Mouse (Mus musculus) neural tube, embryonic 15.5 days (tissue): ENCODE measurements around the gene Abca6. TPM values are rescaled to one million over a fixed set of nuclear protein-coding genes. Genes with fewer than 3 reads are reported as not detected.

ENCODE experiments used
- ATAC-seq: fragments of 200-750 bp; cut with Nextera tagmentation; 2 replicates; pipeline ENCODE4 v1.8.0; 2017; ENCODE audit warnings: mild to moderate bottlenecking, moderate TSS enrichment, moderate library complexity; ENCODE audit not compliant: low FRiP score
- H3K27ac ChIP-seq: fragments of 300-500 bp; sonication (generic); replicated peaks from 2 replicates; pipeline ENCODE4 v1.5.1; 2015; ENCODE audit warnings: mild to moderate bottlenecking, inconsistent platforms
- H3K27me3 ChIP-seq: fragments of 300-500 bp; sonication (generic); replicated peaks from 2 replicates; pipeline ENCODE4 v1.6.1; 2015; ENCODE audit warnings: inconsistent platforms
- H3K36me3 ChIP-seq: fragments of 300-500 bp; sonication (generic); 2 replicates; pipeline ENCODE4 v1.6.1; 2015; ENCODE audit warnings: inconsistent platforms
- H3K4me1 ChIP-seq: fragments of 300-500 bp; sonication (generic); 2 replicates; pipeline ENCODE4 v1.6.1; 2015; ENCODE audit warnings: inconsistent platforms
- H3K4me2 ChIP-seq: fragments of 300-500 bp; sonication (generic); 2 replicates; pipeline ENCODE4 v1.6.1; 2015; ENCODE audit warnings: inconsistent platforms, mild to moderate bottlenecking, moderate library complexity
- H3K4me3 ChIP-seq: fragments of 300-500 bp; sonication (generic); replicated peaks from 2 replicates; pipeline ENCODE4 v1.5.1; 2015; ENCODE audit warnings: mild to moderate bottlenecking, inconsistent platforms
- H3K9ac ChIP-seq: fragments of 300-500 bp; sonication (generic); replicated peaks from 2 replicates; pipeline ENCODE4 v1.6.1; 2015; ENCODE audit warnings: mild to moderate bottlenecking, inconsistent platforms
- H3K9me3 ChIP-seq: fragments of 300-500 bp; sonication (generic); replicated peaks from 2 replicates; pipeline ENCODE4 v1.6.1; 2016; ENCODE audit warnings: inconsistent platforms
- WGBS: fragments of 180-500 bp; shearing (Covaris S2); methylation state at CpG from one replicate; pipeline ENCODE4 v1.1.7; 2015; ENCODE audit warnings: mixed read lengths; 5-methylcytosine and 5-hydroxymethylcytosine counted together
- polyA plus RNA-seq: library from polyadenylated mRNA; unstranded; fragments of >200 nt; fragmentation: Nextera tagmentation; extraction: Ambion mirVana; gene quantifications from 2 replicates; pipeline ENCODE4 v1.2.1, GENCODE M21; 2015

Abca6 gene
- 0.22 and 0.47 TPM in 2 replicates for polyA plus RNA-seq

GRCm38 (mm10) chr11:110251534-110251933 is at the start of gene Abca6:
Gene Abca6 (minus strand): TSS chr11:110251776.
- no peak for ATAC-seq
- 28% methylated on average over 8 of the region's 8 CpGs for WGBS
- H3K4me3 ChIP-seq: peak within 1 kb of the TSS; percentile 22
- no peaks in the 10 kb centered on the region for H3K4me1 ChIP-seq
- no peak within 1 kb of the TSS for H3K9ac ChIP-seq
- H3K27me3 ChIP-seq: no peaks in the 10 kb centered on the region
- H3K36me3 ChIP-seq: no peaks in the 10 kb centered on the region
- H3K9me3 ChIP-seq: no peaks in the 10 kb centered on the region
- H3K4me2 ChIP-seq: peak within 1 kb of the TSS; percentile 50
- H3K27ac ChIP-seq: no peak within 1 kb of the TSS

- no peak for ATAC-seq
- Histone ChIP-seq H3K4me3 (no peak overlapping the region), H3K9ac (no peak overlapping the region), H3K27me3 (no peaks in the 10 kb centered on the region), H3K36me3 (peaks cover 24% of the 10 kb centered on the region), H3K27ac (no peak overlapping the region), H3K4me1 (no peaks in the 10 kb centered on the region), H3K4me2 (no peak overlapping the region), H3K9me3 (no peaks in the 10 kb centered on the region)
- 87% methylated on average over 13 of the region's 13 CpGs for WGBS
Measured at GRCm38 (mm10) chr11:110297917-110298533, 46.4 kb upstream of the Abca6 start.

GRCm38 (mm10) chr11:110290586-110290985 is 39.0 kb upstream of the Abca6 start:
- 83% methylated on average over 2 of the region's 2 CpGs for WGBS
- no peak for ATAC-seq
- Histone ChIP-seq H3K9ac (no peak overlapping the region), H3K4me2 (no peak overlapping the region), H3K36me3 (peaks cover 52% of the 10 kb centered on the region), H3K27me3 (no peaks in the 10 kb centered on the region), H3K4me3 (no peak overlapping the region), H3K4me1 (no peaks in the 10 kb centered on the region), H3K27ac (no peak overlapping the region), H3K9me3 (no peaks in the 10 kb centered on the region)

GRCm38 (mm10) chr11:110288423-110288822 is 36.8 kb upstream of the Abca6 start:
- Histone ChIP-seq H3K27me3 (no peaks in the 10 kb centered on the region), H3K4me1 (no peaks in the 10 kb centered on the region), H3K4me3 (no peak overlapping the region), H3K36me3 (peaks cover 44% of the 10 kb centered on the region), H3K9me3 (no peaks in the 10 kb centered on the region), H3K9ac (no peak overlapping the region), H3K4me2 (no peak overlapping the region), H3K27ac (no peak overlapping the region)
- no peak for ATAC-seq
- 82% methylated on average over 3 of the region's 3 CpGs for WGBS

- no peak overlapping the region for H3K4me3 ChIP-seq
- no peaks in the 10 kb centered on the region for H3K27me3 ChIP-seq
- ATAC-seq: no peak
- no peaks in the 10 kb centered on the region for H3K4me1 ChIP-seq
- peaks cover 45% of the 10 kb centered on the region for H3K36me3 ChIP-seq
- WGBS: 69% methylated on average over 9 of the region's 9 CpGs
- no peak overlapping the region for H3K4me2 ChIP-seq
- H3K9me3 ChIP-seq: no peaks in the 10 kb centered on the region
- no peak overlapping the region for H3K27ac ChIP-seq
- H3K9ac ChIP-seq: no peak overlapping the region
Measured at GRCm38 (mm10) chr11:110287694-110288093, 36.1 kb upstream of the Abca6 start.

- H3K9me3 ChIP-seq: no peaks in the 10 kb centered on the region
- H3K4me3 ChIP-seq: no peak overlapping the region
- no peaks in the 10 kb centered on the region for H3K27me3 ChIP-seq
- no peaks in the 10 kb centered on the region for H3K4me1 ChIP-seq
- H3K36me3 ChIP-seq: peaks cover 32% of the 10 kb centered on the region
- H3K27ac ChIP-seq: no peak overlapping the region
- H3K9ac ChIP-seq: no peak overlapping the region
- H3K4me2 ChIP-seq: no peak overlapping the region
- 83% methylated on average over 3 of the region's 3 CpGs for WGBS
- no peak for ATAC-seq
Measured at GRCm38 (mm10) chr11:110286331-110286730, 34.8 kb upstream of the Abca6 start.

- no peak overlapping the region for H3K27ac ChIP-seq
- WGBS: 66% methylated on average over 10 of the region's 10 CpGs
- ATAC-seq: no peak
- no peak overlapping the region for H3K9ac ChIP-seq
- no peaks in the 10 kb centered on the region for H3K4me1 ChIP-seq
- H3K27me3 ChIP-seq: no peaks in the 10 kb centered on the region
- no peaks in the 10 kb centered on the region for H3K9me3 ChIP-seq
- H3K4me2 ChIP-seq: no peak overlapping the region
- H3K36me3 ChIP-seq: peaks cover 24% of the 10 kb centered on the region
- H3K4me3 ChIP-seq: no peak overlapping the region
Measured at GRCm38 (mm10) chr11:110284849-110285248, 33.3 kb upstream of the Abca6 start.

- 92% methylated on average over 9 of the region's 9 CpGs for WGBS
- Histone ChIP-seq H3K9me3 (no peaks in the 10 kb centered on the region), H3K27me3 (no peaks in the 10 kb centered on the region), H3K27ac (no peak overlapping the region), H3K9ac (no peak overlapping the region), H3K4me3 (no peak overlapping the region), H3K36me3 (peaks cover 24% of the 10 kb centered on the region), H3K4me1 (no peaks in the 10 kb centered on the region), H3K4me2 (no peak overlapping the region)
- no peak for ATAC-seq
Measured at GRCm38 (mm10) chr11:110284185-110284787, 32.7 kb upstream of the Abca6 start.

- H3K27ac ChIP-seq: no peak overlapping the region
- H3K4me1 ChIP-seq: no peaks in the 10 kb centered on the region
- no peaks in the 10 kb centered on the region for H3K27me3 ChIP-seq
- H3K9me3 ChIP-seq: no peaks in the 10 kb centered on the region
- H3K4me3 ChIP-seq: no peak overlapping the region
- no peak overlapping the region for H3K4me2 ChIP-seq
- H3K9ac ChIP-seq: no peak overlapping the region
- H3K36me3 ChIP-seq: peaks cover 12% of the 10 kb centered on the region
- ATAC-seq: no peak
- whole genome bisulfite sequencing: 68% methylated on average over 3 of the region's 3 CpGs
Measured at GRCm38 (mm10) chr11:110274794-110275193, 23.2 kb upstream of the Abca6 start.

GRCm38 (mm10) chr11:110271745-110272144 is 20.2 kb upstream of the Abca6 start:
- ATAC-seq: no peak
- Histone ChIP-seq H3K9ac (no peak overlapping the region), H3K36me3 (peaks cover 9% of the 10 kb centered on the region), H3K9me3 (no peaks in the 10 kb centered on the region), H3K27ac (no peak overlapping the region), H3K27me3 (no peaks in the 10 kb centered on the region), H3K4me3 (no peak overlapping the region), H3K4me1 (no peaks in the 10 kb centered on the region), H3K4me2 (no peak overlapping the region)
- 4% methylated on average over 5 of the region's 5 CpGs for WGBS

GRCm38 (mm10) chr11:110268244-110268844 is 16.8 kb upstream of the Abca6 start:
- no peaks in the 10 kb centered on the region for H3K27me3 ChIP-seq
- H3K4me2 ChIP-seq: no peak overlapping the region
- H3K36me3 ChIP-seq: no peaks in the 10 kb centered on the region
- H3K27ac ChIP-seq: no peak overlapping the region
- no peak overlapping the region for H3K4me3 ChIP-seq
- H3K9me3 ChIP-seq: no peaks in the 10 kb centered on the region
- WGBS: 41% methylated on average over 8 of the region's 8 CpGs
- peak; percentile 38; the same call in 1 of the 2 replicates for ATAC-seq
- no peaks in the 10 kb centered on the region for H3K4me1 ChIP-seq
- H3K9ac ChIP-seq: no peak overlapping the region

- no peaks in the 10 kb centered on the region for H3K27me3 ChIP-seq
- no peak for ATAC-seq
- no peak overlapping the region for H3K27ac ChIP-seq
- no peak overlapping the region for H3K4me3 ChIP-seq
- 96% methylated on average over 6 of the region's 6 CpGs for WGBS
- H3K4me1 ChIP-seq: no peaks in the 10 kb centered on the region
- no peak overlapping the region for H3K4me2 ChIP-seq
- no peaks in the 10 kb centered on the region for H3K36me3 ChIP-seq
- H3K9ac ChIP-seq: no peak overlapping the region
- no peaks in the 10 kb centered on the region for H3K9me3 ChIP-seq
Measured at GRCm38 (mm10) chr11:110267232-110267631, 15.7 kb upstream of the Abca6 start.
